Mouse (Mus musculus) lung, adult 10 weeks (tissue): Measurements from ENCODE around the gene Sec24d. TPM values are rescaled to one million over a fixed set of nuclear protein-coding genes. Genes with fewer than 3 reads are reported as not detected.

Experiments
- polyA plus RNA-seq: library from polyadenylated mRNA; stranded (reverse); fragments of 350-450 nt; fragmentation: Illumina TruSeq; extraction: RNeasy Lipid Tissue Mini Kit (QIAGEN cat#74804); gene quantifications from one replicate; pipeline ENCODE4 v1.2.3, GENCODE M21; 2014; ENCODE audit warnings: low read depth, low replicate concordance; ENCODE audit not compliant: insufficient read depth

The Sec24d gene
- 13.3 TPM for polyA plus RNA-seq

DNA sequence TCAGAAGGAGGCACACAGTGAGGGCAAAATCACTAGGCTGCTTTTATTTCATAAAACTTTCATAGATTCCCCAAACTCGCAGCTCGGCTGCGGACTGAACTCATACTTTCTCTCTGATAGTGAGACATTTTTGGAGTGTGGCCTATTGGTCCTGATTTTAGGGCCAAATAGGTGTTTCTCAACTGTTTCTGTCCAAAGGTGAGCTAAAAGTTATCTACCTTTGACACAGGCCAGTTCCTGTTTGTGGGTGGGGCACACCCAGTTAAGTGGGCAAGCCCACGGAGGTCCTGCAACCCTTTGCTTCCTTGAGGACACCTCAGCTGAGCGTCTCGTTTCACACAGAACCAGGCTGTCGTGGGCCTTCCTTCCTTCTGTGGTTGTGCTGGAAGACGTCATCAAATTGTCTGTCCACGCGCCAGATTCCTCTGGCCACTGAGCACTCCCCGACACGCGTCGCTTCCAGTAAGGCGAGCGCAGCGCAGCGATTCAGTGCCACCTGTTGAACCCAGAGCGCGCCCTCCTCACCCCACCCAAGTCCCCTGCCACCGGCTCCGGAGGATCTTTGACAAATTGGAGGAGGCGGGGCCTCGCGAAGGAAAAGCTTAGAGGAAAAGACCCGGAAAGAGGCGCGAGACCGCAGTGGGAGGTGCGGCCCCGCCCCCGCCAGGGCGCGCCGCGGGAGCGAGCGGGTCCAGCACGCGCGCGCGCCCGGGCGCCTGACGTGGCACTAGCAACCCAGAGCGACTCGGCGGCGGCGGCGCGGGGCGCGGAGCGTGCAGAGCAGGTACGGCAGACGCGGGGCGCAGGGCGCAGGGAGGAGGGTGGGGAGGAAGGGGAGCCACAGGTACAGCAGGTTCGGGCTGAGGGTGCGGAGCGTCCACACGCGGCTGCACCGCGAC lies at the start of gene Sec24d:
TSS of gene Sec24d (plus strand) at position 703 of the 899 bp plus-strand sequence.

DNA sequence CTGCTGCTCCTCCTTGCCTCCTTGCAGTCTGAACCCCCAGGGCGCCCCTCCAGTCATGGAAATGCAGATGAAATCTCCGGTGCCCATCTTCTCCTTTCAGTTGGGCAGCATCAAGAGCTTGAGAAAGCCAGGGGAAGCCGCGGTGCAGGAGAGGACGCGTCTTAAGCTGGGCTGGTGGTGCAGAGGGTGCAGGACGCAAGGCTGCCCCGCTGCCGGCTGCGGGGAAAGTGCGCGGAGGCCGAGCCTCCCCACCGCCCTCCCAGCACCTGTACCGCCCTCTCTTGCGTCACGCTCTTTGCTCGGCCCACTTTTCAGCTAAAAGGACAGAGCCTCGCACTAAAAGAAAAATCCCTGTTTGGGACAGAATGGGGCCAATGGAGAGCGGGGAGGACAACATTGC lies 31.3 kb upstream of the Sec24d start, which contains the start of gene Synpo2:
TSS of gene Synpo2 (minus strand) at position 229 of the 400 bp plus-strand sequence.

DNA sequence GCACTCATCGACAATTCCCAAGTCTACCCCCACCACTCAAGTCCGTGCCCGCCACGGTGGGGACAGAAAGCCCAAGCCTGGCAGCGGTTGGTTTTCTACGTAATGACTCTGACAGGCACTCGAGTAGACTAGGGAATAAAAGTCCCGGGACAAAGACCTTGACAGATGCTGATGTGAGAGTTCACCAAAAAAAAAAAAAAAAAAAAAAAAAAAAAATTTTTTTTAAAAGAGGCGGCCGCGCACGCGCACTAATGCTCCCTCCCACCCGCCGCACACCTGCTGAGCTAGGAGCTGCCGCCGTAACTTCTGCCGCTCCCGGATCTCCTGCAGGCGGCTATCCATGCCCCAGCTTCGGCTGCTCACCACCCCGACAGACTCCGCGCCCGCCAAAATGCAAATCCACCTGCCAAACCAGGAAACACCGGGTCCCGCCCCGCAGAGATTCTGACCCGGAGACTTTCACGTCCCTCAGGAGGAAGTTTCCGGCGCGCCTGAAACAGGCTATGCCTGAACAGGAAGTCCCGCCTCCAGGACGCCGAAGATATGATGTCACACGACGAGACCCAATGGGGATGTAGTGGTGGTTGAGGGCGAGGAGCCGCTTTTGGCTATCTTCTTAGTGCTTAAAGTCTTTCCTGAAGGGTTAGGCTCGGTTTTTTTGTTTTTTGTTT lies 118.4 kb downstream of the Sec24d start, which contains the start of gene Mettl14:
TSS of gene Mettl14 (minus strand) at position 623 of the 671 bp plus-strand sequence.

Other genes with a start within 250 kb of the Sec24d start
- gene Myoz2, start 232.4 kb upstream of the Sec24d start, polyA plus RNA-seq: 28.5 TPM
- 9.1 TPM for gene Synpo2, start 31.3 kb upstream of the Sec24d start, polyA plus RNA-seq
- gene Mettl14, start 118.7 kb downstream of the Sec24d start, polyA plus RNA-seq: 8.1 TPM
- gene Prss12, start 179.5 kb downstream of the Sec24d start, polyA plus RNA-seq: 5.1 TPM